Mouse (Mus musculus) liver, embryonic 16.5 days (tissue): ENCODE measurements around the gene Ermard. TPM values are rescaled to one million over a fixed set of nuclear protein-coding genes. Genes with fewer than 3 reads are reported as not detected.
"Not testable (repeated sequence)": the region's sequence is repeated elsewhere in the genome, so short reads cannot be mapped to it uniquely, and the experiment has no call there.

Experiments
- ATAC-seq: fragments of 200-750 bp; cut with Nextera tagmentation; 2 replicates; pipeline ENCODE4 v1.8.0; 2017; ENCODE audit warnings: low read depth, mild to moderate bottlenecking, moderate number of reproducible peaks, moderate library complexity
- H3K27ac ChIP-seq: fragments of 300-500 bp; sonication (generic); 2 replicates; pipeline ENCODE4 v1.5.1; 2014; ENCODE audit warnings: mild to moderate bottlenecking, low read length
- H3K27me3 ChIP-seq: fragments of 300-500 bp; sonication (generic); 2 replicates; pipeline ENCODE4 v1.6.1; 2014; ENCODE audit warnings: low read depth, low read length, mixed read lengths; ENCODE audit not compliant: control insufficient read depth, insufficient read depth
- H3K36me3 ChIP-seq: fragments of 300-500 bp; sonication (generic); 2 replicates; pipeline ENCODE4 v1.6.1; 2014; ENCODE audit warnings: mild to moderate bottlenecking; ENCODE audit not compliant: control insufficient read depth, insufficient read depth
- H3K4me1 ChIP-seq: fragments of 300-500 bp; sonication (generic); 2 replicates; pipeline ENCODE4 v1.6.1; 2014; ENCODE audit warnings: low read depth, low read length, mixed read lengths; ENCODE audit not compliant: control insufficient read depth
- H3K4me2 ChIP-seq: fragments of 300-500 bp; sonication (generic); 2 replicates; pipeline ENCODE4 v1.6.1; 2014; ENCODE audit warnings: low read depth, low read length, mixed read lengths
- H3K4me3 ChIP-seq: fragments of 300-500 bp; sonication (generic); 2 replicates; pipeline ENCODE4 v1.5.1; 2014; ENCODE audit warnings: low read depth, mild to moderate bottlenecking, low read length
- H3K9ac ChIP-seq: fragments of 300-500 bp; sonication (generic); 2 replicates; pipeline ENCODE4 v1.6.1; 2014; ENCODE audit warnings: low read depth, low read length
- H3K9me3 ChIP-seq: fragments of 300-500 bp; sonication (generic); replicated peaks from 2 replicates; pipeline ENCODE4 v1.6.1; 2016; ENCODE audit warnings: low read length; ENCODE audit not compliant: control insufficient read depth
- WGBS: fragments of 180-500 bp; shearing (Covaris S2); extraction: QIAGEN DNeasy Blood & Tissue Kit; methylation state at CpG from one replicate; pipeline ENCODE4 v1.1.7; 2014; ENCODE audit not compliant: insufficient replicate concordance; 5-methylcytosine and 5-hydroxymethylcytosine counted together
- polyA plus RNA-seq: library from polyadenylated mRNA; unstranded; fragments of >200 nt; fragmentation: Nextera tagmentation; extraction: Ambion mirVana; gene quantifications from 2 replicates; pipeline ENCODE4 v1.2.1, GENCODE M21; 2015

Ermard gene
- 26.8 and 27.5 TPM in 2 replicates for polyA plus RNA-seq

DNA sequence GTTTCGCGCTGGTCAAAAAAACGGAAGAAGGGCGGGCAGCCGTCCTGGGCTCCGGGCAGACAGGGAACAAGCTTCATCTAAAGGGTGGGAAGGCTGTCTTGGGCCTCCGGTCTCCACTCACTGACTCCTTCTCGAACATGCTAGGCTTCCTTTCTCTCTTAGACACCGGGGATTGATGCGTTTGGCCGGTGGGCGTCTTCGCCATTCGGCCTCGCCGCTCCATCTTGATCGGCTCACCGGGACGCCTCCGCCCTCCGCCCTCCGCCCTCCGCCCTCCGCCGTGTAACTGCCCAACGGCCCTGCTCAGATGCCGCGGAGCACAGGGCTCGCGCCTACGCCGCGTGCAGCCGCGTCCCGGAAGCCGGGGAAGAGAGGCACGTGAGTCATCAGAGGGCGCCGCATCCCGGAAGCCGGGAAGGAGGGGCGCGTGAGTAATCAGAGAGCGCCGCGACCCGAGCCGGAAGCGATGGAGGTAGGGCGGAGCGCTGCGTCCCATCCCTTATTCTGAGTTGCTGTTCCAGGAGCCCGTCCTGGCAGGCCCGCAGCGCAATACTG is at the start of gene Ermard, which contains the start of the genes Tcte3 and Gm3448:
Gene Ermard, plus strand, starts transcription at position 34 of the 555 bp plus-strand sequence.
Gene Tcte3, minus strand, starts transcription at position 314 of the 555 bp plus-strand sequence.
Gene Gm3448, minus strand, starts transcription at position 363 of the 555 bp plus-strand sequence.
- not testable (repeated sequence) for H3K4me1 ChIP-seq, H3K9me3 ChIP-seq, H3K9ac ChIP-seq, H3K4me3 ChIP-seq, H3K4me2 ChIP-seq, H3K36me3 ChIP-seq, H3K27ac ChIP-seq, H3K27me3 ChIP-seq
- ATAC-seq, result peak; percentile 97
- no CpG with 5 or more reads among the region's 56 CpGs for WGBS

DNA sequence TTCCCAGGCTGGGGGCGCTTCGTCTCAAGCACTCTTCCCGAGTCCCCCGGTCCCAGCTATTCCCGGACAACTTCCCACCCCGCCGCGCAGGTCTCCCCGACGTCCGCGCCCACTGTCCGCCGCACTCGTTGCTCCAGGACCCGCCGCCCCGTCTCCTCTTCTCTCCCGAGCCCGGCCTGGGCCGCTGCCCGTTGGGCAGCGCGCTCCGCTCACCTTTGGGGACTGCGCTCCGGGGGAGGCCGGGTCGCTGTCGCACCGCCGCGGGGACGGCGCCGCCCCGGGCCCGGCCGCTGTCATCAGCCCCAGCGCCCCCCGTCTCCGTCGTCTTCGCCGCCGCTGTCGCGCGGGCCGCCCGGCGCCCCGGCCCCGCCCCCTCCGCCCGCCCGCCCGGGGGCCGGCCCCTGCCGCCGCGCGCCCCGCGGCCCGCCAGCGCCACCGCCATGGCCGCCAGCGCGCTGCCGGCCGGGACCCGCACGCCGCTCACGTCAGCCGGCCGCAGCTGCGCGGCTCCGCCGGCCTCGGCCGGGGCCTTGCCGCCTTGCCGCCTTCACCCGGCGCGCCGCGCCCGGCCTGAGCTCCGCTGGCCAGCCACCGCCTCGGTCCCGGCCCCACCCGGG is 48.4 kb upstream of the Ermard start:
- H3K4me1 ChIP-seq, H3K36me3 ChIP-seq, H3K4me2 ChIP-seq, H3K4me3 ChIP-seq, H3K9me3 ChIP-seq, H3K27me3 ChIP-seq, H3K27ac ChIP-seq, H3K9ac ChIP-seq: not testable (repeated sequence)
- no CpG with 5 or more reads among the region's 98 CpGs for WGBS
- ATAC-seq, result peak; percentile 81

DNA sequence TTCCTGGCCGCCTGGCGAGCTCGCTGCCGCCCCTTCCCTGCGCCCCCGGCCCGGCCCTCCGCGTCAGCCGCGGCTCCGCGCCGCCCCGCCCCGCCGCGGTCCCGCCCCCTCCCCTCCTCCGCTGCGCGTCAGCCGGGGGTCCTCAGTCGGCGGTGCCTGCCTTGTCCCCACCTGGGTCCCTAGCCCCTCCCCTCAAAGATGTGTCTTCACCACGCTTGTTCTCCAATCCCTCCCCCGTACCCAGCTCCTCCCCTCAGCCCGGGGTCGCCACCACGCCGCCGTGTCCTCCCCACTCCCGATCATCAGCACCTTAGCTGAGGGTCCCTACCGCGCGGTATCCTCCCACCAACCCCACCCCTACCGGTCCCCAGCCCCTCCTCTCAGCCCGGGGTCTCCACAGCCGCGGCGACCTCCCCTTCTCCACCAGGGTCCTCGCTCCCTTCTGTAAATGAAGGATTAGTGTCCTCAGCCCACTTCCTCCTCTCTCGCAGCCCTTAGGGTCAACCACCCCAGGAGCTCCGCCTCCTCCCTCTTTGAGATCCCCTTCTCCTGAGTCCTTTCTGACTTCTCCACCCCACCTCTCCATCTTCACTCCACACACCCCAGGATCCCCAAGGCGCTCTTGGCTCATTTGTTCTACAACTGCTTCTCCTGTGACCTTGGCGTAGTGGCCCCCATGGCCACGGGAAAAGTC is 47.7 kb upstream of the Ermard start:
- ATAC-seq, result peak; percentile 52
- not testable (repeated sequence) for H3K4me2 ChIP-seq, H3K9me3 ChIP-seq, H3K27ac ChIP-seq, H3K4me1 ChIP-seq, H3K9ac ChIP-seq, H3K27me3 ChIP-seq, H3K4me3 ChIP-seq, H3K36me3 ChIP-seq
- no CpG with 5 or more reads among the region's 47 CpGs for WGBS

DNA sequence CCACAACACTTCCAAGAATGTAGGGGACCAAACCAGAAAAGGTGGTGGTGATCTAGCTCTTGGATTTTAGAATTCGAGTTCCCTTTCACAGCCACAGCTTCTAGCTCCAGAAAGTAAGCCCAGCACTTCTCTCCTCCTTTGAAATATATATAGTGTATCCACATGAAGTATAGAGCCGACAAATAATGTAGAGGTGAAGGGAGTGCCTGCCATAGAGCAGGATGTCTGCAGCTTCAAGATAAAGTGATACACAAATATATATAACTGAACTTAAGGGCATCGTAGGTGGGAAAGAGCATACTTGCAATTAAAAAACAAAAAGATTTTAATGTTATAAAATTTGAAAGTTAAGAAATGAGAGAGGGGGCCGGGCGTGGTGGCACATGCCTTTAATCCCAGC is 46.9 kb upstream of the Ermard start:
- not testable (repeated sequence) for H3K36me3 ChIP-seq, H3K4me1 ChIP-seq, H3K4me2 ChIP-seq, ATAC-seq, H3K9me3 ChIP-seq, H3K27ac ChIP-seq, H3K27me3 ChIP-seq, H3K9ac ChIP-seq, H3K4me3 ChIP-seq
- WGBS, result no CpG with 5 or more reads among the region's 5 CpGs

DNA sequence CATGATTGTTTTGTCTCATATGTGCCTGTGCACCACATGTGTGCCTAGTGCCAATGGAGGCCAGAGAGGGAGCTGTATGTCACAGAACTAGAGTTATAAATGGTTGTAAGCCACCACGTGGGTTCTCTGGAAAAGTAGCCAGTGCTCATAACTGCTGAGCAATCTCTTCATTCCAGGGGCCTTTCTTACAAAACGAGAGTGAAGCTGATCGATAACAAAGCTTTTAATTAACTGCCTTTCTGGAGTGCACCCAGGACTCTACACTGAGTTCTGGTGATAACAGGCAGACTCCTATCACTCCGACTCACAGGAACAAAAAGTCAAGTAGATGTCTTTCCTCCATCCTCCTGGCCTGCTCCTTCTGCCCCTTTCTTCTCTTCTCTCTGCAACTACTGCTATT is 41.0 kb upstream of the Ermard start:
- H3K4me3 ChIP-seq, H3K4me2 ChIP-seq, H3K9ac ChIP-seq, H3K27me3 ChIP-seq, H3K36me3 ChIP-seq, H3K4me1 ChIP-seq, H3K9me3 ChIP-seq, H3K27ac ChIP-seq: not testable (repeated sequence)
- no CpG with 5 or more reads among the region's 4 CpGs for WGBS
- ATAC-seq, result peak; percentile 76

DNA sequence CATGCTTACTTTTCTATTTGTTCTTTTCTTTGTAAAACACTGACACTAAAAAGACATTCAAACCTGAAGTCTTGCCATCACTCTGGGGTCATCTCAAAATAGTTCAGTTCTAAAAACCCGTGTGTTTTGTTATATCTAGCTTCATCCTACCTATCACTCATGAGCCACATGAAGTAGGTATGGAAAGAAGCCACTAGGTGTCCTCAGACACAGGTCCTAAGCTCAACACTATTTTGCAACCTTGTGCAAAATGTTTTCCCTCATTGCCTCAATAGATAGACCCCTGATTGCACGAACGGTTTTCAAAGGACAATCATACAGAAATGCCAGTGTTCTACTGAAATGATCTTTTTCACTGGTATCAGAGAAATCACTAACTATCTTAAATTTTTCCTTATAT is 31.9 kb upstream of the Ermard start:
- not testable (repeated sequence) for H3K27ac ChIP-seq, H3K9me3 ChIP-seq, H3K4me2 ChIP-seq, H3K36me3 ChIP-seq, H3K9ac ChIP-seq, H3K27me3 ChIP-seq, H3K4me3 ChIP-seq, H3K4me1 ChIP-seq
- peak; percentile 32 for ATAC-seq
- no CpG with 5 or more reads among the region's 3 CpGs for WGBS

DNA sequence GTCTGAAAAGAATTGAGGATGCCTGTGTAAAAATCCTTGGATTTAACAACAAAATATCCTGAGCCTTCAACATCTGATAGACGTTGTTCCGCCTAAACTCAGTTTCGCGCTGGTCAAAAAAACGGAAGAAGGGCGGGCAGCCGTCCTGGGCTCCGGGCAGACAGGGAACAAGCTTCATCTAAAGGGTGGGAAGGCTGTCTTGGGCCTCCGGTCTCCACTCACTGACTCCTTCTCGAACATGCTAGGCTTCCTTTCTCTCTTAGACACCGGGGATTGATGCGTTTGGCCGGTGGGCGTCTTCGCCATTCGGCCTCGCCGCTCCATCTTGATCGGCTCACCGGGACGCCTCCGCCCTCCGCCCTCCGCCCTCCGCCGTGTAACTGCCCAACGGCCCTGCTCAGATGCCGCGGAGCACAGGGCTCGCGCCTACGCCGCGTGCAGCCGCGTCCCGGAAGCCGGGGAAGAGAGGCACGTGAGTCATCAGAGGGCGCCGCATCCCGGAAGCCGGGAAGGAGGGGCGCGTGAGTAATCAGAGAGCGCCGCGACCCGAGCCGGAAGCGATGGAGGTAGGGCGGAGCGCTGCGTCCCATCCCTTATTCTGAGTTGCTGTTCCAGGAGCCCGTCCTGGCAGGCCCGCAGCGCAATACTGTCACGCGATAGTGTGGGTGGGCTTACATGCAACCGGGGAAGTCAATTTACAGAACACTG is 31.1 kb upstream of the Ermard start, which contains the start of gene Gm3435:
Gene Gm3435, plus strand, starts transcription at position 471 of the 708 bp plus-strand sequence.
- not testable (repeated sequence) for H3K9ac ChIP-seq, H3K4me3 ChIP-seq, H3K4me1 ChIP-seq, H3K4me2 ChIP-seq, H3K36me3 ChIP-seq, H3K27me3 ChIP-seq, H3K9me3 ChIP-seq, H3K27ac ChIP-seq
- WGBS, result no CpG with 5 or more reads among the region's 60 CpGs
- peak; percentile 98 for ATAC-seq

DNA sequence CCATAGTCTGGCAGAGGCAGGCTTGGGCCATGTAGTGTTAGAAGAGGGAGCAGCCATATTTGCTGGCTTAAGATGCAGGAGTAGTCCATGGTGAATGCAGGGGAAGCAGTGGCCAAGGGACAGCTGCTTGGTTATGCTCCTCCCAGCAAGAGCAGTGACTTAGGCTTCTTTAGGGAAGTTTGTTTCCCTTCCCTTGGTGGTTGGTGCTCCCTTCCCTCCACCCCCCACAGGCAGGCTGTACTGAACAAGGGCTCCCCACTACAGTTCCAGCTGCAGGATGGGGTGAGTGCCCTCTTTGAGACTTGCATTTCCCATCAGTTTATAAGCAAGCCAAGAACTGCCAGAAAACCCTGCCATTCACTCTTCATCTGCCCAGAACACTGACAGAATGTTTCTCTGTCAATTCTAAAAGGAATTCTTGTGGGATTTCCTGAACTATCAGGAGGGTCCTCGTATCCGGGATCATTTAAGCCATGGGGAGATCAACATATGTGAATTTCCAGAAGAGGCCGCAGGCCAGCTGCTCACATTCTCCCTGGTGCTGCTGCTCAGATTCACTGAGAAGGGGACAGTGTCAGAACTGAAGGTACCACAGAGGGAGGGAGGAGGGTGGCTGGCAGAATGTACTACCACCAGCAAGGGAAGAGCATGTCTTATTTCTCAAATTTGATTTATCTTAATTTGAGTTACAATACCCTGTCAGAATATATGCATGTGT is 19.3 kb upstream of the Ermard start:
- 83% methylated on average over 3 of the region's 3 CpGs for WGBS
- H3K4me2 ChIP-seq, result 0 out of 2 replicates have a peak overlapping the region, but pooled peaks have one; percentile 30
- ATAC-seq, H3K27me3 ChIP-seq, H3K9ac ChIP-seq, H3K36me3 ChIP-seq, H3K4me1 ChIP-seq, H3K9me3 ChIP-seq, H3K4me3 ChIP-seq: not testable (repeated sequence)
- peak overlapping the region; percentile 68 for H3K27ac ChIP-seq
